Mouse (Mus musculus): ENCODE results near the gene Tmem202.

- no peak for TF ChIP-seq CTCF (IDR thresholded peaks at IDR 0.05; ENCODE audit: extremely low read depth, insufficient read length, insufficient replicate concordance, low read depth, low read length)
- no peak for TF ChIP-seq POLR2A (IDR thresholded peaks at IDR 0.05; ENCODE audit: low read depth, low read length)
Observed at GRCm38 (mm10) chr9:59522906-59523305, 16.7 kb downstream of the Tmem202 start.

Measured in small intestine, adult 2 months (tissue).